Mouse (Mus musculus) ES-E14 (cell line): Measurements from ENCODE around the gene Kat5.

ENCODE experiments used
- CHD2 ChIP-seq: IDR thresholded peaks from 2 replicates; pipeline ENCODE4 v1.6.1; 2014; ENCODE audit warnings: mild to moderate bottlenecking, low read depth, low read length, inconsistent platforms
- HCFC1 ChIP-seq: IDR thresholded peaks from 2 replicates; pipeline ENCODE4 v1.6.1; 2012; ENCODE audit warnings: low read length, inconsistent platforms, borderline replicate concordance; ENCODE audit not compliant: insufficient read depth
- MAFK ChIP-seq: IDR thresholded peaks from 2 replicates; pipeline ENCODE4 v1.6.1; 2014; ENCODE audit warnings: mild to moderate bottlenecking, low read depth, low read length, inconsistent platforms; ENCODE audit not compliant: insufficient read depth
- ZC3H11A ChIP-seq: IDR thresholded peaks from 2 replicates; pipeline ENCODE4 v1.6.1; 2012; ENCODE audit warnings: low read depth, mild to moderate bottlenecking, inconsistent platforms, low read length, borderline replicate concordance
- ZNF384 ChIP-seq: IDR thresholded peaks from 2 replicates; pipeline ENCODE4 v1.6.1; 2012; ENCODE audit warnings: low read depth, low read length, inconsistent platforms

GRCm38 (mm10) chr19:5591888-5592287 is 18.1 kb downstream of the Kat5 start:
- TF ChIP-seq MAFK, result no peak
- no peak for TF ChIP-seq ZNF384
- TF ChIP-seq HCFC1, result no peak
- TF ChIP-seq CHD2, result no peak
- no peak for TF ChIP-seq ZC3H11A
